Mouse (Mus musculus) ZHBTc4 (cell line): ENCODE measurements at regions not wholly inside any gene's neighbourhood (a gene's known extent, or its start where the extent isn't known, plus 50 kb on each side); places are given as distances from the start of the nearest gene placed in this dataset.

ENCODE experiments used
- DNase-seq: peaks from one replicate; pipeline ENCODE4 v3.0.0-alpha.2; 2011; ENCODE audit warnings: low read depth, low spot score

DNA sequence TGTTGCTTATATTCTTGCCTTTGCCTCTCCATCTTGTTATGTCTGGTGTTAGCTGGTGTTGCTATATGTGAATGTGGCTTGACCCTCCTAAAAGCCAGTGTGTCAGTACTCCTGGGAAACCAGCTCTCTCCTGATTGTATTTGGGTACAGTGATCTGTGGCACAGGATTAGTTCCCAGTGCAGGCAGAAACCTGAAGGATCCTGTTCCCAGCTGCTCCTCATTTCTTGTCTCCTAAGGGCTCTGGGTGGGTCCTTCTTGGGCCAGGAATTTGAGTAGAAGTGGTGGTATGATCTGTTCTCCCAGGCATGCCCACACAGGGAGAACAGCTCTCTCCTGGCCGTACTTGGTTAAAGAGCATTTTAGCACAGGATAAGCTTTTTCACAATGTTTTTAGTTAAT is 286.2 kb upstream of the Cypt12 start:
- peak; percentile 18 for DNase-seq

DNA sequence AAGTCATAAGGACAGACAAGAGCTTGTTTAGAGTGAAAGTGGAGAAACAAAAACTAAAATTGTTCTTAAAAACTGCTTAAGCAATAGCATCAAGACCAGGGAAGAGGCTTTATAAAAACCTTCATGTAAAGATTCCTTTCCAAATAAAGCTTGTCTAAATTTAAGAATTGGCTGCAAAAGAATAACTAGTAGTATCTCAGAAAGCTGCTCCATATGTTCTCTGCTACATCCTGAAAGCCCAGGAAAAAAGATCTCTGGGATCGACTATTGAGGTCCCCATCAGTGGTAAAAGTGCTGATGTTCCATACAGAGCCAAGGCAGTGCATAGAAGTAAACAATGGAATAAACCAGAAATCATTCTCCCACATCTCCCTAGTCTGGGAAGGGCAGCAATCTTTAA is 281.2 kb upstream of the Cypt12 start:
- no peak for DNase-seq

GRCm38 (mm10) chr3:17668839-17669238 is 279.4 kb upstream of the Cypt12 start:
- no peak for DNase-seq
